Mouse (Mus musculus): ENCODE data around the gene Atp6v0a4. TPM values are rescaled to one million over a fixed set of nuclear protein-coding genes. Genes with fewer than 3 reads are reported as not detected.
A peak's percentile ranks its signal among the peaks of the same experiment; 100 is the strongest.

The Atp6v0a4 gene
- polyA plus RNA-seq, 1 experiment, result 259 TPM

DNA sequence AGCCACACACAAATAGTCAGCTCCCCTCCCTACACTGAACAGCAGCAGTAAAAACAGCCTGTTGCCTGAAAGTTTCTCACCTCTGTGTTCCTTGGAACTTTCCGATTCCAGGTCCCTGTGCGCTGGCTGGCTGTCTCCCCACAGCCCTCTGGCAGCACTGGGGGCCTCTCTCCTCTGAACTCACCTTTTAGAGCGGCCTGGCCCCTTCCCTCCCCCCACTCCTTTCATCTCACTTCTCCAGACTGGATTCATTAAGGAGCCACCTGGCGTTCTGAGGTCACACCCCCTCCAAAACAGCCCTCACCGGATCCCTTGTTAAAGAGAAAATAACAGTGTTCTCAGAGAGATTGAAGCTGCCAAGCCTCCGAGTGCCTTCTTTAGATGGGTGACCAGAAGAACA is 77.5 kb downstream of the Atp6v0a4 start, which contains the start of gene Svopl:
Gene Svopl, minus strand, starts transcription at position 159 of the 400 bp plus-strand sequence.
- DNase-seq, result no peak
- Histone ChIP-seq H3K4me1 (ENCODE audit: control insufficient read depth, insufficient read depth, low read length) (0 out of 2 replicates have a peak, but pooled peaks cover 2% of the 10 kb centered on the region), H3K27ac (ENCODE audit: insufficient read depth, low read depth, low read length) (no peak within 1 kb of the TSS), H3K27me3 (replicated peaks; ENCODE audit: control insufficient read depth, insufficient read depth, low read length) (no peaks in the 10 kb centered on the region), H3K36me3 (ENCODE audit: control insufficient read depth, insufficient read depth, low read length) (no peaks in the 10 kb centered on the region), H3K4me3 (ENCODE audit: insufficient read depth, low read depth, low read length) (no peak within 1 kb of the TSS)
- no peak for TF ChIP-seq POLR2A (IDR thresholded peaks at IDR 0.05; ENCODE audit: low read depth, low read length)
- no peak for TF ChIP-seq CTCF (conservative IDR thresholded peaks at IDR 0.05; ENCODE audit: insufficient read depth, insufficient read length, low read depth, low read length)
- WGBS, result 63% methylated on average over 6 of the region's 6 CpGs

DNA sequence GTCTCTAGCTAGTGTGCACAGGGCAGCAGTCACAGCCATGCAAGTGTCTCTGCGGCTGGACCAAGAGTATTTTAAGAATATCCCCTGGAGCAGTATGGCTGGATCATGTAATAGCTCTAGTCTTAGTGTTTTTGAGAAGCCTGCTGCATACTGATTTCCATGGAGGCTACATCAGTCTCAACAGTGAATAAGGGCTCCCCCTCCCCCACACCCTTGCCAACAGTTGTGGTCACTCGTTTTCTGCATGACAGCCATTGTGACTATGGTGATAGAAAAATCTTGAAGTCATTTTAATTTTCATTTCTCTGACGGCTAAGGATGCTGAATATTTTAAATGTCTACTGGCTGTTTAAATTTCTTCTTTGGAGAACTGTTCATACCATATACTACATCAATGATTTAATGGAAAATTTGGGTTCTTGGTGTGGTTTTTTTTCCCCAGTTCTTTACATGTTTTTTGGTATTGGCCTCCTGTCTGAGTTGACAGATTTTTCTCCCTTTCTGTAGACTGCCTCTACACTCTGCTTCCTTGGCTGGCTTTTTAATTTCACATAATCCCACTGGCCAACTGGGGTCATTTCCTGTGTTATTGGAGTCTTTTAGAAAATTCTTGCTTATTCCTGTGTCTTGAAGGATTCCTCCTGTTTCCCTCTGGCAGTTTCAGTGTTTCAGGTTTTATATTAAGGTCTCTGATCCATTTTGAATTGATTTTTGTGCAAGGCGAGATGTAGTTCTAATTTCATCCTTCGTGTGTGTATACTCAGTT is 91.4 kb downstream of the Atp6v0a4 start:
- peak; percentile 43 for DNase-seq
- TF ChIP-seq POLR2A (IDR thresholded peaks at IDR 0.05; ENCODE audit: low read depth, low read length), result no peak
- TF ChIP-seq CTCF (conservative IDR thresholded peaks at IDR 0.05; ENCODE audit: insufficient read depth, insufficient read length, low read depth, low read length), result no peak
- WGBS, result 68% methylated on average over 5 of the region's 5 CpGs
- H3K27ac ChIP-seq (ENCODE audit: insufficient read depth, low read depth, low read length), result peak overlapping the region; percentile 59; the same call in 1 of the 2 replicates
- no peaks in the 10 kb centered on the region for H3K27me3 ChIP-seq (replicated peaks; ENCODE audit: control insufficient read depth, insufficient read depth, low read length)
- peaks cover 1% of the 10 kb centered on the region; the same call in 1 of the 2 replicates for H3K36me3 ChIP-seq (ENCODE audit: control insufficient read depth, insufficient read depth, low read length)
- no peaks in the 10 kb centered on the region for H3K4me1 ChIP-seq (ENCODE audit: control insufficient read depth, insufficient read depth, low read length)
- no peak overlapping the region for H3K4me3 ChIP-seq (ENCODE audit: insufficient read depth, low read depth, low read length)

DNA sequence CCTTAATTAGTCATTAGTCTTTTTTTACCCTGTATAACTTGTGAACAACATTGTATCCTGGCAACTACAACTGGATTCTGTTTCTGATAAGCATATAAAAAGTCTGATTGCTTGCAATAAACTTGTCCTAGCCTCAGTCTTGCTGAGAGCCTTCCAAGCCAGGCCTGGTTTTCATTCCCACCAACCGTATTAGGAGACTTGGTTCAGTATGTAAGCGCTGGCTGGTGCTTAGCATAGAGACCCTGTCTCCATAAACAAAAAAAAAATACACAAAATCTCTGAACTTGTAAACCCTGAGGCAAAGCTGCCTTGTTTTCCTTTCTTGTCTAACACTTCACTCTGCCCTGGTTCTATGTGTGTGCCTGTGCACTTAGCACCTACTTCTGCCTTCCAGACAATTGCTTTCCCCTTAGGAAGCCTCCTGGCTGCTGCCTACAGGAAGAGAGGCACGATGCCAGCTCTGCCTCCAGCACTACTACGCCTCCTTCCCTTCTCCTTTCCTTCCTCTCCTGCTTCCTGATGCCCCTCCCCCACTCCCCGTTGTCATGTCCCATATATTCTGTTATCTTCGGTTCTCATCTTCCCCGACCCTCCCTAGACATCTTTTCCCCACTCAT is 92.4 kb downstream of the Atp6v0a4 start:
- Histone ChIP-seq H3K36me3 (ENCODE audit: control insufficient read depth, insufficient read depth, low read length) (peaks cover 1% of the 10 kb centered on the region; the same call in 1 of the 2 replicates), H3K27me3 (replicated peaks; ENCODE audit: control insufficient read depth, insufficient read depth, low read length) (no peaks in the 10 kb centered on the region), H3K27ac (ENCODE audit: insufficient read depth, low read depth, low read length) (no peak overlapping the region), H3K4me3 (ENCODE audit: insufficient read depth, low read depth, low read length) (no peak overlapping the region), H3K4me1 (ENCODE audit: control insufficient read depth, insufficient read depth, low read length) (no peaks in the 10 kb centered on the region)
- DNase-seq, result peak; percentile 42
- 43% methylated on average over 7 of the region's 7 CpGs for WGBS
- TF ChIP-seq CTCF (conservative IDR thresholded peaks at IDR 0.05; ENCODE audit: insufficient read depth, insufficient read length, low read depth, low read length), result no peak
- no peak for TF ChIP-seq POLR2A (IDR thresholded peaks at IDR 0.05; ENCODE audit: low read depth, low read length)

GRCm38 (mm10) chr6:38028205-38028604 is 96.2 kb downstream of the Atp6v0a4 start:
- Histone ChIP-seq H3K27me3 (replicated peaks; ENCODE audit: control insufficient read depth, insufficient read depth, low read length) (no peaks in the 10 kb centered on the region), H3K4me3 (ENCODE audit: insufficient read depth, low read depth, low read length) (no peak overlapping the region), H3K36me3 (ENCODE audit: control insufficient read depth, insufficient read depth, low read length) (peaks cover 3% of the 10 kb centered on the region), H3K27ac (ENCODE audit: insufficient read depth, low read depth, low read length) (no peak overlapping the region), H3K4me1 (ENCODE audit: control insufficient read depth, insufficient read depth, low read length) (no peaks in the 10 kb centered on the region)
- DNase-seq, result no peak
- WGBS, result 52% methylated on average over 2 of the region's 2 CpGs
- TF ChIP-seq POLR2A (IDR thresholded peaks at IDR 0.05; ENCODE audit: low read depth, low read length) (no peak), CTCF (conservative IDR thresholded peaks at IDR 0.05; ENCODE audit: insufficient read depth, insufficient read length, low read depth, low read length) (no peak)

DNA sequence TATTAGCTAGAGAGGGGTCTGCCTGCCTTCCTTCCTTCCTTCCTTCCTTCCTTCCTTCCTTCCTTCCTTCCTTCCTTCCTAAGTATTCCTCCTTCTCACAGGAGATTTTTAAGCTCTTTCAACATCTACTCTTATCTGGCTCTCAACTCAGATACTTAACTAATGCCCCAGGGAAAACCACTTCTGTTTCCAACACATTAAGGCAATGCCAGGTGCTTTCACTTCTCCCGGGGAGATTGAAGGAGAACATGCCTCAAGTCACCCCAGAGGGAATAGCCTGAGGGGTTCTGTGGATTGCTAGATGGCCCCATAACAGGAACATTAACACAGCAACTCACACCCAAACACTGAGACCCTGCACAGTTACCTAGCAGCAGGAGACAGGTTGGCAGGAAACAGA is 96.6 kb downstream of the Atp6v0a4 start:
- Histone ChIP-seq H3K27me3 (replicated peaks; ENCODE audit: control insufficient read depth, insufficient read depth, low read length) (no peaks in the 10 kb centered on the region), H3K27ac (ENCODE audit: insufficient read depth, low read depth, low read length) (no peak overlapping the region), H3K4me3 (ENCODE audit: insufficient read depth, low read depth, low read length) (no peak overlapping the region), H3K36me3 (ENCODE audit: control insufficient read depth, insufficient read depth, low read length) (peaks cover 3% of the 10 kb centered on the region), H3K4me1 (ENCODE audit: control insufficient read depth, insufficient read depth, low read length) (no peaks in the 10 kb centered on the region)
- no peak for DNase-seq
- 39% methylated on average over 1 of the region's 1 CpGs for WGBS
- TF ChIP-seq POLR2A (IDR thresholded peaks at IDR 0.05; ENCODE audit: low read depth, low read length) (no peak), CTCF (conservative IDR thresholded peaks at IDR 0.05; ENCODE audit: insufficient read depth, insufficient read length, low read depth, low read length) (no peak)

DNA sequence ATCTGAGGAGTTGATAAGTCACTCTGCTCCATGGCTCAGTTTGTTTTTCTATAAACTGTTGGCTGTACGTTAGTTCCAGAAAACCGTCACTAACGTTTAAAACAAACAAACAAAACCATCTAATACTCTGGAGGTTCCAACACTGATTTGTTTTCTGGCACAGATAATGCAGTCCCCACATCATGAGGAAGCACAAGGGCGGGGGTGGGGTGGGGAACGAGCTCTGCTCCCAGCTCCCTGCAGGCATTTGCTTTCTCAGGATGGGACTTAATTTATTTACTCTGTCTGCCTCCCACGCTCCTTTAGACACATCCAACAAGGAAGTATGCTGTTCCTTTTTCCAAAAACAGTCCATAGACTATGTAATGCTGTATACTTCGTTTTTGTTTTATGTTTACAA is 101.1 kb downstream of the Atp6v0a4 start:
- Histone ChIP-seq H3K27ac (ENCODE audit: insufficient read depth, low read depth, low read length) (no peak overlapping the region), H3K27me3 (replicated peaks; ENCODE audit: control insufficient read depth, insufficient read depth, low read length) (no peaks in the 10 kb centered on the region), H3K36me3 (ENCODE audit: control insufficient read depth, insufficient read depth, low read length) (peaks cover 2% of the 10 kb centered on the region), H3K4me1 (ENCODE audit: control insufficient read depth, insufficient read depth, low read length) (no peaks in the 10 kb centered on the region), H3K4me3 (ENCODE audit: insufficient read depth, low read depth, low read length) (no peak overlapping the region)
- WGBS, result 41% methylated on average over 7 of the region's 7 CpGs
- no peak for TF ChIP-seq POLR2A (IDR thresholded peaks at IDR 0.05; ENCODE audit: low read depth, low read length)
- TF ChIP-seq CTCF (conservative IDR thresholded peaks at IDR 0.05; ENCODE audit: insufficient read depth, insufficient read length, low read depth, low read length), result no peak
- DNase-seq, result no peak

- Histone ChIP-seq H3K36me3 (ENCODE audit: control insufficient read depth, insufficient read depth, low read length) (peaks cover 3% of the 10 kb centered on the region), H3K4me1 (ENCODE audit: control insufficient read depth, insufficient read depth, low read length) (no peaks in the 10 kb centered on the region), H3K27me3 (replicated peaks; ENCODE audit: control insufficient read depth, insufficient read depth, low read length) (no peaks in the 10 kb centered on the region), H3K4me3 (ENCODE audit: insufficient read depth, low read depth, low read length) (no peak overlapping the region), H3K27ac (ENCODE audit: insufficient read depth, low read depth, low read length) (no peak overlapping the region)
- no peak for TF ChIP-seq CTCF (conservative IDR thresholded peaks at IDR 0.05; ENCODE audit: insufficient read depth, insufficient read length, low read depth, low read length)
- no peak for TF ChIP-seq POLR2A (IDR thresholded peaks at IDR 0.05; ENCODE audit: low read depth, low read length)
- DNase-seq, result no peak
- WGBS, result 87% methylated on average over 7 of the region's 7 CpGs
These were observed 103.0 kb downstream of the Atp6v0a4 start for GRCm38 (mm10) chr6:38021406-38021805.
